Mouse (Mus musculus) intestine, embryonic 14.5 days (tissue): ENCODE data around the gene Lsm6. TPM values are rescaled to one million over a fixed set of nuclear protein-coding genes. Genes with fewer than 3 reads are reported as not detected.

Source experiments
- ATAC-seq: fragments of 200-750 bp; cut with Nextera tagmentation; replicated peaks from 2 replicates; pipeline ENCODE4 v1.8.0; 2017; ENCODE audit warnings: low read depth, moderate number of reproducible peaks, moderate TSS enrichment, moderate library complexity; ENCODE audit not compliant: low FRiP score, low TSS enrichment
- DNase-seq: peaks from one replicate; pipeline ENCODE4 v3.0.0-alpha.2; 2018; ENCODE audit warnings: low spot score
- H3K27ac ChIP-seq: fragments of 300-500 bp; sonication (generic); 2 replicates; pipeline ENCODE4 v1.5.1; 2014; ENCODE audit warnings: low read depth, mild to moderate bottlenecking, control low read depth
- H3K27me3 ChIP-seq: fragments of 300-500 bp; sonication (generic); replicated peaks from 2 replicates; pipeline ENCODE4 v1.6.1; 2014; ENCODE audit warnings: low read length, control low read depth; ENCODE audit not compliant: control insufficient read depth, insufficient read depth
- H3K36me3 ChIP-seq: fragments of 300-500 bp; sonication (generic); 2 replicates; pipeline ENCODE4 v1.6.1; 2014; ENCODE audit warnings: low read length, control low read depth; ENCODE audit not compliant: control insufficient read depth, insufficient read depth
- H3K4me1 ChIP-seq: fragments of 300-500 bp; sonication (generic); replicated peaks from 2 replicates; pipeline ENCODE4 v1.6.1; 2014; ENCODE audit warnings: low read length, control low read depth, mixed read lengths; ENCODE audit not compliant: control insufficient read depth, insufficient read depth
- H3K4me2 ChIP-seq: fragments of 300-500 bp; sonication (generic); 2 replicates; pipeline ENCODE4 v1.6.1; 2014; ENCODE audit warnings: low read length
- H3K4me3 ChIP-seq: fragments of 300-500 bp; sonication (generic); 2 replicates; pipeline ENCODE4 v1.5.1; 2014; ENCODE audit warnings: low read depth, low read length, control low read depth, mixed read lengths
- H3K9ac ChIP-seq: fragments of 300-500 bp; sonication (generic); 2 replicates; pipeline ENCODE4 v1.6.1; 2014; ENCODE audit warnings: mild to moderate bottlenecking, low read length
- H3K9me3 ChIP-seq: fragments of 300-500 bp; sonication (generic); 2 replicates; pipeline ENCODE4 v1.6.1; 2016; ENCODE audit warnings: low read length, control low read depth; ENCODE audit not compliant: control insufficient read depth
- WGBS: fragments of 180-500 bp; shearing (Covaris S2); extraction: QIAGEN DNeasy Blood & Tissue Kit; methylation state at CpG from one replicate; pipeline ENCODE4 v1.1.7; 2014; 5-methylcytosine and 5-hydroxymethylcytosine counted together
- polyA plus RNA-seq: library from polyadenylated mRNA; unstranded; fragments of >200 nt; fragmentation: Nextera tagmentation; extraction: Ambion mirVana; gene quantifications from 2 replicates; pipeline ENCODE4 v1.2.1, GENCODE M21; 2014

The Lsm6 gene
- polyA plus RNA-seq: 224 and 229 TPM in 2 replicates

DNA sequence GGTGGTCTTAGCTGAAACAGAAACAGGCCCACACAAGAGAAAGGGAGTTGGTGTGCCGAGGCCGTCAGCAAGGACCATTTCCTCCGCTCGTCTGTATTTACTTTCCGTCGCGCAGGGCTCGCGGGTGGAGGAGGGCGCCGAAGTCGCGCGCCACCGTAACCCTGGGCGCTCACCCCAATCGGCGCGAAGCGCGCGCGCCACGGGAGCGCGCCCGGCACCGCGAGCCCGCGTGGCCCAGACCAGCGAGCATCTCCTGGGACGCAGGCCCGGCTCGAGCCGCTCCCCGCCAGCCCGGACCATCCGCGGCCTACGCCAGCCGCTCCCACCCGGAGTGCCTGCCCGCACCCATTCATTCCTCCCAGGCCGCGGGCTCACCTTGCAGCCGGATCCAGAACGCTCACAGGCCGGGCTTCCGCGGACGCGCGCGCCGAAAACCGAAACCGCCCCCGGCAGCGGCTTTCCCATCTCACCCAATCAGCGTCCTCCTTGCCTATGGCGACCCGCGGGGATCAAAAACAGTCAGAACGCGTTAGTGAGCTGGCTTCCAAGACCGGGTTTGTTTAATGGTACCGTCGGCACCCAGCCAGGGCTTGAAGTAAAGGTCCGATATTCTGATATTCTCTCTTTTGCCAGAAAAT lies at the start of gene Lsm6:
Gene Lsm6 (minus strand): TSS at position 468 of the 638 bp plus-strand sequence.
- H3K9ac ChIP-seq: peak within 1 kb of the TSS; percentile 86
- WGBS: under 1% methylated on average over 61 of the region's 70 CpGs
- H3K9me3 ChIP-seq: no peaks in the 10 kb centered on the region
- peaks cover 8% of the 10 kb centered on the region for H3K4me1 ChIP-seq
- H3K4me2 ChIP-seq: peak within 1 kb of the TSS; percentile 72
- H3K4me3 ChIP-seq: peak within 1 kb of the TSS; percentile 76
- H3K27ac ChIP-seq: peak within 1 kb of the TSS; percentile 97
- DNase-seq (peak; percentile 100), ATAC-seq (peak; percentile 94)
- peaks cover 16% of the 10 kb centered on the region for H3K36me3 ChIP-seq
- no peaks in the 10 kb centered on the region for H3K27me3 ChIP-seq

GRCm38 (mm10) chr8:78867036-78867435 lies 46.1 kb upstream of the Lsm6 start:
- WGBS: 87% methylated on average over 2 of the region's 2 CpGs
- DNase-seq (no peak), ATAC-seq (no peak)
- Histone ChIP-seq H3K27ac (no peak overlapping the region), H3K4me2 (no peak overlapping the region), H3K4me1 (no peaks in the 10 kb centered on the region), H3K36me3 (no peaks in the 10 kb centered on the region), H3K9me3 (no peaks in the 10 kb centered on the region), H3K27me3 (no peaks in the 10 kb centered on the region), H3K9ac (no peak overlapping the region), H3K4me3 (no peak overlapping the region)

DNA sequence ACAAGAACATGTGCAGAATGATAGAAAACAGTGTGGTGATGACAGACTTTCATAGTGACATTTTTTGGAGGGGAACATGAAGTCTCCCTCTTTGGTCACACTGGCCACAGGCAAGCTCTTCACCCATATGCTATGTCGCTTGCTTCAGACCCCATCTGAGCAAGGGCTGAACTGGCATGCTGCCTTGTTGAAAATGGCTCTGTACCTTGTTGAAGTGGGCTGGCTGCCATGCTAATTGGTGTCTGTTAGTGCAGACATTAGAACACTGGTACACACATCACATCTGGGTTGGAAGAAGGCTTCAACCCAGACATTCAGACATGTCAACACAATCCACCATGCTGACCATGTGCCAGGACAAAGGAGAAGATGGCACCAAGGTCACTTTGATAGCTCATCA lies 42.1 kb upstream of the Lsm6 start:
- DNase-seq (no peak), ATAC-seq (no peak)
- no peak overlapping the region for H3K9ac ChIP-seq
- no peak overlapping the region for H3K27ac ChIP-seq
- 85% methylated on average over 1 of the region's 1 CpGs for WGBS
- no peaks in the 10 kb centered on the region for H3K4me1 ChIP-seq
- no peak overlapping the region for H3K4me2 ChIP-seq
- H3K4me3 ChIP-seq: no peak overlapping the region
- H3K9me3 ChIP-seq: no peaks in the 10 kb centered on the region
- H3K36me3 ChIP-seq: no peaks in the 10 kb centered on the region
- no peaks in the 10 kb centered on the region for H3K27me3 ChIP-seq

GRCm38 (mm10) chr8:78862046-78862445 lies 41.1 kb upstream of the Lsm6 start:
- H3K9me3 ChIP-seq: no peaks in the 10 kb centered on the region
- no peaks in the 10 kb centered on the region for H3K4me1 ChIP-seq
- WGBS: 65% methylated on average over 9 of the region's 9 CpGs
- H3K4me2 ChIP-seq: no peak overlapping the region
- no peak for DNase-seq
- no peak overlapping the region for H3K9ac ChIP-seq
- H3K27me3 ChIP-seq: no peaks in the 10 kb centered on the region
- ATAC-seq: no peak
- H3K4me3 ChIP-seq: no peak overlapping the region
- no peak overlapping the region for H3K27ac ChIP-seq
- no peaks in the 10 kb centered on the region for H3K36me3 ChIP-seq

DNA sequence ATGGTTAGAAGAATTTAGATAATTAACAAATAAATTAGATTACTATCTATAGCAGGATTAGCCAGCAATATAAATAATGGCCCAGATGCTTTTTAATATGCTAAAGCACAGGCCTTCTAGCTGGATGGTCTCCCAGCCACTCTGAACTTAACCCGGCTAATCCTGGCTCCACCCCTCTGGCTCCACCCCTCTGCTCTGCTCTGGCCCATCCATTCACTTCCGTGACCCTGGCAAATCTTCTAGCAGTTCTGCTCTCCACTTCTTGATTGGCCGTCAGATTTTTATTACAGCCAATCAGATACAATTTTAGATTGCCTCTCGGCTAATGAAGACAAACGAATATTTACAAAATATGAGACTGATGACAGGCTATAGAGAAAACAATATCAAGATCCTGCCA lies 39.8 kb upstream of the Lsm6 start:
- DNase-seq: no peak
- ATAC-seq: no peak
- no peak overlapping the region for H3K9ac ChIP-seq
- H3K4me1 ChIP-seq: no peaks in the 10 kb centered on the region
- 49% methylated on average over 5 of the region's 5 CpGs for WGBS
- no peak overlapping the region for H3K4me3 ChIP-seq
- H3K9me3 ChIP-seq: no peaks in the 10 kb centered on the region
- no peaks in the 10 kb centered on the region for H3K36me3 ChIP-seq
- no peak overlapping the region for H3K27ac ChIP-seq
- no peaks in the 10 kb centered on the region for H3K27me3 ChIP-seq
- no peak overlapping the region for H3K4me2 ChIP-seq

- WGBS: 92% methylated on average over 7 of the region's 7 CpGs
- Histone ChIP-seq H3K9me3 (no peaks in the 10 kb centered on the region), H3K36me3 (no peaks in the 10 kb centered on the region), H3K27me3 (no peaks in the 10 kb centered on the region), H3K4me2 (no peak overlapping the region), H3K4me1 (no peaks in the 10 kb centered on the region), H3K9ac (no peak overlapping the region), H3K27ac (no peak overlapping the region), H3K4me3 (no peak overlapping the region)
- DNase-seq (no peak), ATAC-seq (no peak)
Measured at GRCm38 (mm10) chr8:78857421-78857820, 36.5 kb upstream of the Lsm6 start.

- 79% methylated on average over 4 of the region's 4 CpGs for WGBS
Measured at GRCm38 (mm10) chr8:78852279-78852678, 31.3 kb upstream of the Lsm6 start.

DNA sequence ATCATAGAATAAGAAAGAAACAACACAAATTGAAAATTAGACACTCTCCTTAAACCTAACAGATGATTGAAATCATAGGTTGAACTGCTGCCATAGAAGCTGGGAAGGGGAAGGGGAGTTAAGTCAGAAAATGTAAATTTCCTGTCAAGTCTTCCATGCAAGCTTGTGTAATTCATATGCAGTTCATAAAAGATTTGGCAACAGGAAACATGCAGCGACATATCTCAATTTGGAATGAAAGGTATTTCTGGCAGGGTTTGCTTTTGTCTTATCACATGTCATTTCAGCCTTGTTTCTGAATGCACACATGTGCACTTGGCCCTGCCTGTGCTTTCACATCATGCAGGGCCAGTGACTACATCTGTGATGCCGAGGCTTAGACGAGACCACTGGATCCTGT lies 26.3 kb upstream of the Lsm6 start:
- Histone ChIP-seq H3K27me3 (no peaks in the 10 kb centered on the region), H3K36me3 (no peaks in the 10 kb centered on the region), H3K9ac (no peak overlapping the region), H3K4me2 (no peak overlapping the region), H3K9me3 (no peaks in the 10 kb centered on the region), H3K4me3 (no peak overlapping the region), H3K4me1 (no peaks in the 10 kb centered on the region), H3K27ac (no peak overlapping the region)
- ATAC-seq (no peak), DNase-seq (no peak)
- WGBS: 79% methylated on average over 3 of the region's 3 CpGs

More at GRCm38 (mm10) chr8:78852279-78852678, 31.3 kb upstream of the Lsm6 start:
- Histone ChIP-seq H3K27me3 (no peaks in the 10 kb centered on the region), H3K9ac (no peak overlapping the region), H3K27ac (no peak overlapping the region), H3K4me2 (no peak overlapping the region), H3K9me3 (no peaks in the 10 kb centered on the region), H3K36me3 (no peaks in the 10 kb centered on the region), H3K4me1 (no peaks in the 10 kb centered on the region), H3K4me3 (no peak overlapping the region)
- DNase-seq (no peak), ATAC-seq (no peak)

GRCm38 (mm10) chr8:78844559-78844958 lies 23.6 kb upstream of the Lsm6 start:
- H3K9ac ChIP-seq: no peak overlapping the region
- H3K27me3 ChIP-seq: no peaks in the 10 kb centered on the region
- H3K4me3 ChIP-seq: no peak overlapping the region
- DNase-seq (no peak), ATAC-seq (no peak)
- H3K36me3 ChIP-seq: no peaks in the 10 kb centered on the region
- H3K4me1 ChIP-seq: no peaks in the 10 kb centered on the region
- 88% methylated on average over 5 of the region's 5 CpGs for WGBS
- no peak overlapping the region for H3K4me2 ChIP-seq
- no peaks in the 10 kb centered on the region for H3K9me3 ChIP-seq
- H3K27ac ChIP-seq: no peak overlapping the region
